Mouse (Mus musculus) hindlimb bud, embryonic 11.5 days (tissue): ENCODE data around the gene Decr2.
"Not testable (repeated sequence)": the region's sequence is repeated elsewhere in the genome, so short reads cannot be mapped to it uniquely, and the experiment has no call there.

Experiments used
- DNase-seq: peaks from one replicate; pipeline ENCODE4 v3.0.0-alpha.2; 2012; ENCODE audit warnings: low read depth, low spot score; ENCODE audit errors: extremely low spot score

The Decr2 gene

GRCm38 (mm10) chr17:26089905-26090632, at the start of gene Decr2:
Decr2 (minus strand) TSS chr17:26090337.
- peak; percentile 88 for DNase-seq

GRCm38 (mm10) chr17:26138901-26139381, 48.8 kb upstream of the Decr2 start:
- DNase-seq = no peak

GRCm38 (mm10) chr17:26138239-26138836, 48.2 kb upstream of the Decr2 start, which contains the start of gene Axin1:
Axin1 (plus strand) TSS chr17:26138688.
- DNase-seq = peak; percentile 77

GRCm38 (mm10) chr17:26137751-26138130, 47.6 kb upstream of the Decr2 start:
- DNase-seq = no peak

GRCm38 (mm10) chr17:26137106-26137750, 47.1 kb upstream of the Decr2 start:
- DNase-seq = no peak

- DNase-seq = no peak
These were observed 42.0 kb upstream of the Decr2 start for GRCm38 (mm10) chr17:26131856-26132853.

GRCm38 (mm10) chr17:26131062-26131732, 41.1 kb upstream of the Decr2 start:
- no peak for DNase-seq

GRCm38 (mm10) chr17:26125226-26125625, 35.1 kb upstream of the Decr2 start:
- no peak for DNase-seq

GRCm38 (mm10) chr17:26124560-26124959, 34.4 kb upstream of the Decr2 start:
- no peak for DNase-seq

GRCm38 (mm10) chr17:26123267-26123684, 33.1 kb upstream of the Decr2 start, which contains the start of gene Mrpl28:
Mrpl28 (plus strand) TSS chr17:26123500.
- DNase-seq = peak; percentile 99

- no peak for DNase-seq
These were observed 32.4 kb upstream of the Decr2 start for GRCm38 (mm10) chr17:26122431-26123140.

- no peak for DNase-seq
These were observed 29.9 kb upstream of the Decr2 start for GRCm38 (mm10) chr17:26119766-26120710.

GRCm38 (mm10) chr17:26116503-26117258, 26.5 kb upstream of the Decr2 start:
- DNase-seq = no peak

GRCm38 (mm10) chr17:26115956-26116487, 25.9 kb upstream of the Decr2 start:
- no peak for DNase-seq

GRCm38 (mm10) chr17:26115205-26115898, 25.2 kb upstream of the Decr2 start:
- no peak for DNase-seq

GRCm38 (mm10) chr17:26114461-26114860, 24.3 kb upstream of the Decr2 start:
- not testable (repeated sequence) for DNase-seq

GRCm38 (mm10) chr17:26114061-26114460, 23.9 kb upstream of the Decr2 start:
- DNase-seq = no peak
